Mouse (Mus musculus): ENCODE results near the gene Timm17a. TPM values are rescaled to one million over a fixed set of nuclear protein-coding genes. Genes with fewer than 3 reads are reported as not detected.

The Timm17a gene
- total RNA-seq, 2 experiments from 2014 or later, result 148 to 171 TPM

Other genes with a start within 250 kb of the Timm17a start
- 1 to 10 TPM; 1.6 to 1.7 TPM for gene Lgr6, start 208.5 kb downstream of the Timm17a start, total RNA-seq (2021)
- gene Ptpn7, start 181.1 kb downstream of the Timm17a start, total RNA-seq (2021), result under 1 TPM; 0.35 to 0.59 TPM
- gene Arl8a, start 167.0 kb downstream of the Timm17a start, total RNA-seq (2021), result 100 to 1,000 TPM; 252 to 292 TPM
- 100 to 1,000 TPM; 173 to 208 TPM for gene Gpr37l1, start 146.1 kb downstream of the Timm17a start, total RNA-seq (2021)
- not detected for gene Elf3, start 55.2 kb downstream of the Timm17a start, total RNA-seq (2021)
- gene Rnpep, start 29.7 kb downstream of the Timm17a start, total RNA-seq (2021), result 10 to 100 TPM; 48.2 to 64.4 TPM
- gene Lmod1, start 11.0 kb upstream of the Timm17a start, total RNA-seq (2021), result under 1 TPM; 0.59 to 0.95 TPM
- 100 to 1,000 TPM; 170 to 221 TPM for gene Shisa4, start 61.5 kb upstream of the Timm17a start, total RNA-seq (2021)
- gene Ipo9, start 116.7 kb upstream of the Timm17a start, total RNA-seq (2021), result 100 to 1,000 TPM; 167 to 173 TPM